Mouse (Mus musculus) midbrain, postnatal 0 days (tissue): ENCODE results near the gene Prex1. TPM values are rescaled to one million over a fixed set of nuclear protein-coding genes. Genes with fewer than 3 reads are reported as not detected.

Source experiments
- ATAC-seq: fragments of 200-750 bp; cut with Nextera tagmentation; 2 replicates; pipeline ENCODE4 v1.8.0; 2017; ENCODE audit warnings: moderate number of reproducible peaks, mild to moderate bottlenecking, moderate TSS enrichment, moderate library complexity; ENCODE audit not compliant: low FRiP score
- DNase-seq: peaks from one replicate; pipeline ENCODE4 v3.0.0-alpha.2; 2015; ENCODE audit warnings: low spot score
- H3K27ac ChIP-seq: fragments of 300-500 bp; sonication (generic); 2 replicates; pipeline ENCODE4 v1.5.1; 2014; ENCODE audit warnings: low read depth, mild to moderate bottlenecking, low read length, mixed read lengths
- H3K27me3 ChIP-seq: fragments of 300-500 bp; sonication (generic); 2 replicates; pipeline ENCODE4 v1.6.1; 2014; ENCODE audit warnings: low read length, control low read depth, mixed read lengths; ENCODE audit not compliant: insufficient read depth
- H3K36me3 ChIP-seq: fragments of 300-500 bp; sonication (generic); 2 replicates; pipeline ENCODE4 v1.6.1; 2014; ENCODE audit warnings: low read length, control low read depth, mixed read lengths; ENCODE audit not compliant: insufficient read depth
- H3K4me1 ChIP-seq: fragments of 300-500 bp; sonication (generic); 2 replicates; pipeline ENCODE4 v1.6.1; 2014; ENCODE audit warnings: mild to moderate bottlenecking, control low read depth, antibody characterized with exemption, low read length, mixed read lengths; ENCODE audit not compliant: insufficient read depth
- H3K4me2 ChIP-seq: fragments of 300-500 bp; sonication (generic); 2 replicates; pipeline ENCODE4 v1.6.1; 2014; ENCODE audit warnings: low read depth, mild to moderate bottlenecking, low read length, mixed read lengths; ENCODE audit not compliant: poor library complexity, severe bottlenecking
- H3K4me3 ChIP-seq: fragments of 300-500 bp; sonication (generic); 2 replicates; pipeline ENCODE4 v1.5.1; 2014; ENCODE audit warnings: low read depth, mild to moderate bottlenecking, low read length, moderate library complexity
- H3K9ac ChIP-seq: fragments of 300-500 bp; sonication (generic); replicated peaks from 2 replicates; pipeline ENCODE4 v1.6.1; 2014; ENCODE audit warnings: mild to moderate bottlenecking, low read length, moderate library complexity, mixed read lengths; ENCODE audit not compliant: poor library complexity, severe bottlenecking
- H3K9me3 ChIP-seq: fragments of 300-500 bp; sonication (generic); 2 replicates; pipeline ENCODE4 v1.6.1; 2016; ENCODE audit warnings: low read length, control low read depth
- CTCF ChIP-seq: IDR thresholded peaks from 2 replicates; pipeline ENCODE4 v1.5.1; 2016; ENCODE audit warnings: antibody characterized with exemption, mild to moderate bottlenecking
- WGBS: fragments of 180-500 bp; shearing (Covaris S2); extraction: QIAGEN DNeasy Blood & Tissue Kit; methylation state at CpG from one replicate; pipeline ENCODE4 v1.1.7; 2014; 5-methylcytosine and 5-hydroxymethylcytosine counted together
- polyA plus RNA-seq: library from polyadenylated mRNA; unstranded; fragments of >200 nt; fragmentation: Nextera tagmentation; extraction: Ambion mirVana; gene quantifications from 2 replicates; pipeline ENCODE4 v1.2.1, GENCODE M21; 2015
- total RNA-seq: library from RNA; depleted of rRNA; stranded (reverse); fragments of >200 nt; gene quantifications from 2 replicates; pipeline ENCODE4 v1.2.3, GENCODE M21; 2014

Gene Prex1
- total and polyA plus RNA-seq, 2 experiments from 2014 or later, result 17.4 to 53.8 TPM

GRCm38 (mm10) chr2:166661971-166662370 lies 51.7 kb downstream of the Prex1 start:
- peaks cover 8% of the 10 kb centered on the region; the same call in 1 of the 2 replicates for H3K4me1 ChIP-seq
- no peak overlapping the region for H3K4me2 ChIP-seq
- peak overlapping the region; percentile 55; the same call in 1 of the 2 replicates for H3K27ac ChIP-seq
- ATAC-seq (no peak), DNase-seq (peak; percentile 47)
- no peak for TF ChIP-seq CTCF
- H3K4me3 ChIP-seq, result no peak overlapping the region
- H3K36me3 ChIP-seq, result no peaks in the 10 kb centered on the region
- H3K27me3 ChIP-seq, result no peaks in the 10 kb centered on the region
- H3K9ac ChIP-seq, result no peak overlapping the region
- WGBS, result 51% methylated on average over 3 of the region's 3 CpGs
- H3K9me3 ChIP-seq, result no peaks in the 10 kb centered on the region

GRCm38 (mm10) chr2:166661498-166661897 lies 52.1 kb downstream of the Prex1 start:
- H3K36me3 ChIP-seq, result no peaks in the 10 kb centered on the region
- 68% methylated on average over 12 of the region's 12 CpGs for WGBS
- H3K27me3 ChIP-seq, result no peaks in the 10 kb centered on the region
- peaks cover 8% of the 10 kb centered on the region; the same call in 1 of the 2 replicates for H3K4me1 ChIP-seq
- peak overlapping the region; percentile 55; the same call in 1 of the 2 replicates for H3K27ac ChIP-seq
- no peak overlapping the region; the same call in 1 of the 2 replicates for H3K9ac ChIP-seq
- DNase-seq (no peak), ATAC-seq (no peak)
- no peak overlapping the region for H3K4me3 ChIP-seq
- H3K4me2 ChIP-seq, result no peak overlapping the region
- no peaks in the 10 kb centered on the region for H3K9me3 ChIP-seq
- TF ChIP-seq CTCF, result no peak

DNA sequence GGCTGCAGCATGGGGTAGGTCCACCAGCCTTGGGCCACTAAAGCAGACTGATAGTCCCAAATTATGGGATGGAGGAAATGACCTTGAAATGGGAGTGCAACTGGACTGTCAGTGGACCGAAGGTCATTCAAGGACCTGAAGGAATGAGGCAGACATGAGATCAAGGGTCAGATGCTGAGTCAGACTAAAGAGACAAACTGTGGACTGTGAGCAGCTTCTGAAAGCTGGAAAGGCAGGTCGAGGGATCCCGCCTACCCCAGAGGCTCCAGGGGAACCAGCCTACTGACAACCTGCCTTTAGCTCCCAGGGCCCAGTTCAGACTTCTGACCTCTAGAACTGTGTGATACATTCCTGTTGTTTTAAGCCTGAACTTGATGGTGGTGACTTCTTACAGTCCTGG lies 55.3 kb downstream of the Prex1 start:
- Histone ChIP-seq H3K27me3 (no peaks in the 10 kb centered on the region), H3K27ac (no peak overlapping the region), H3K4me1 (peaks cover 7% of the 10 kb centered on the region; the same call in 1 of the 2 replicates), H3K9ac (no peak overlapping the region), H3K9me3 (no peaks in the 10 kb centered on the region), H3K36me3 (no peaks in the 10 kb centered on the region), H3K4me2 (no peak overlapping the region), H3K4me3 (no peak overlapping the region)
- WGBS, result 75% methylated on average over 3 of the region's 3 CpGs
- ATAC-seq (no peak), DNase-seq (no peak)
- no peak for TF ChIP-seq CTCF

GRCm38 (mm10) chr2:166657451-166658011 lies 56.1 kb downstream of the Prex1 start:
- H3K4me1 ChIP-seq, result no peaks in the 10 kb centered on the region

DNA sequence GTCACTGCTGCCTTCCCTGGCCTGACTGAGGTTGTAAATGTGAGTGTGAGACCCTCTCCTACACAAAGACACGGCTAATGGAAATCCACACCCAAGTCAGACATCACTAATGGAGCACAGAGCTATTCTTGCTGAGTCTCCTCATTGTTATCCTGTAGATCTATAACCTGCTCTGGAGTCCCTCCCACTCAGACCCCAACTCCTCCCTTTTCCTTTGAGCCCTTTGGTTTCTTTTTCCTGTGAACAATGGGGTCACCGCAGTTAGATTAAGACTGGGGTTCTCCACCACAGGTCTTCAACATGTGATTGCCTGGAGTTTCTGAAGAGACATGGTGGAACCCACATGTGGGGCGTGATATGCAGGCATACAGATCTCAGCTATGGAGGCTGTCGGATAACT lies 57.0 kb downstream of the Prex1 start:
- no peaks in the 10 kb centered on the region for H3K36me3 ChIP-seq
- 0 out of 2 replicates have a peak overlapping the region, but pooled peaks have one; percentile 18 for H3K4me2 ChIP-seq
- H3K4me3 ChIP-seq, result no peak overlapping the region
- DNase-seq (peak; percentile 32), ATAC-seq (no peak)
- TF ChIP-seq CTCF, result no peak
- H3K27me3 ChIP-seq, result no peaks in the 10 kb centered on the region
- no peaks in the 10 kb centered on the region for H3K9me3 ChIP-seq
- H3K4me1 ChIP-seq, result no peaks in the 10 kb centered on the region
- H3K9ac ChIP-seq, result no peak overlapping the region
- 49% methylated on average over 4 of the region's 4 CpGs for WGBS
- peak overlapping the region; percentile 38; the same call in 1 of the 2 replicates for H3K27ac ChIP-seq

More at GRCm38 (mm10) chr2:166657451-166658011, 56.1 kb downstream of the Prex1 start:
- no peaks in the 10 kb centered on the region for H3K9me3 ChIP-seq
- DNase-seq, result no peak
- H3K4me2 ChIP-seq, result no peak overlapping the region
- no peak overlapping the region for H3K4me3 ChIP-seq
- TF ChIP-seq CTCF, result no peak
- no peak for ATAC-seq
- H3K27me3 ChIP-seq, result no peaks in the 10 kb centered on the region
- H3K36me3 ChIP-seq, result no peaks in the 10 kb centered on the region
- H3K9ac ChIP-seq, result no peak overlapping the region
- H3K27ac ChIP-seq, result peak overlapping the region; percentile 38; the same call in 1 of the 2 replicates
- WGBS, result 22% methylated on average over 10 of the region's 10 CpGs

DNA sequence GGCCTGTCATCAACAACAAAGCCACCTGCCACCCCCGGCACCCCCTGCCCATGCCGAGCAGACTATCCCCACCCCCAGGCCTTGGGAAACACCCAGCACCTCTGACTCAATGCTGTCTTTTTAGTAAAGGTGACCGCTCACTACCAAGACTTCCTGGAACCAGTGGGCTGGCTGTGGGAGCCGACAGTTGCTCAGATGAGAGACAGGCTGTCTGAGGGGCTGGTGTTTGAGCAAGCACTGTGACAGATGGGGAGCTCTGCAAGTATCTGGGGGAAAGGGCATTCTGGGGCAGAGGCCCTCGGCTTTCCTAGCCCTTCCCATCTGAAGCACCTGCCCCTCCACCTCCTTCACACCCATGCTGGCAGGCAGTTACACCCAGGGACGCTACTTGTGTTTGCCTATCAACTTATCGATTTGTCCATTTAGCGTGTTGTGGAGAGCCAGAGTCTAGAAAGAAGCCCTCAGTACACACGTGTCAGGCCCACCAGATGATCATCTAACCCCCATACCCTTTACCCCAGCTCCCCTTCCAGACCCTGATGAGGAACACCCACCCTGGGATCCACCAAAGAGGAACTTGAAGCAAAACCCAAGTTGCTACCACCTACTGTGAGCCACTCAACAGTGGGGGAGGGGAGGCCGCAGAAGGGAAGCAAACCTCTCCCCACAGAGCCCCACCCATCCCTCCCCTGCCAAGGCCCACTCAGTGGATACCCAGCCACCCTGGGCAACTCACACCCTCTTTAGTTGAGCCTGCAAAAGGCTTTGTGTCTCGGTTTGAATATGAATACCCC lies 57.7 kb downstream of the Prex1 start:
- H3K4me3 ChIP-seq, result no peak overlapping the region
- no peak for TF ChIP-seq CTCF
- no peak overlapping the region for H3K9ac ChIP-seq
- no peaks in the 10 kb centered on the region for H3K9me3 ChIP-seq
- no peaks in the 10 kb centered on the region for H3K27me3 ChIP-seq
- WGBS, result 53% methylated on average over 11 of the region's 11 CpGs
- H3K4me1 ChIP-seq, result no peaks in the 10 kb centered on the region
- DNase-seq, result no peak
- no peaks in the 10 kb centered on the region for H3K36me3 ChIP-seq
- H3K4me2 ChIP-seq, result 0 out of 2 replicates have a peak overlapping the region, but pooled peaks have one; percentile 18
- no peak overlapping the region for H3K27ac ChIP-seq
- no peak for ATAC-seq
